Comparison of ENCODE assay signal across 9 mouse cellular contexts in genomic region chr4:154910606-154911522, GRCm38 (mm10). TPM values are rescaled to one million over a fixed set of nuclear protein-coding genes. Genes with fewer than 3 reads are reported as not detected.
A peak's percentile ranks its signal among the peaks of the same experiment; 100 is the strongest.
DNase-seq lines count a peak whose midpoint lies in the region; ATAC-seq and TF ChIP-seq lines count a peak whose summit lies in the region.
"Had no signal": no experiment of that assay in that cellular context is flagged by ENCODE, and none has a peak within 500 bp of the region (broad histone marks: within the 10 kb centered on the region; RNA-seq: fewer than 3 reads in every experiment).

No protein-coding gene starts in this region.

- H3K27ac ChIP-seq in forebrain, postnatal 0 days (ENCODE audit: low read depth, low read length), result no peak overlapping the region
- H3K27ac ChIP-seq in forebrain, embryonic 14.5 days (ENCODE audit: low read depth, low read length), result no peak overlapping the region
- peak overlapping the region; percentile 92 for H3K27ac ChIP-seq in liver, embryonic 11.5 days (ENCODE audit: low read depth, low read length)
- H3K27ac ChIP-seq in stomach, embryonic 15.5 days, result peak overlapping the region; percentile 42
- no peak overlapping the region for H3K27ac ChIP-seq in forebrain, embryonic 16.5 days (ENCODE audit: low read length)
- H3K27ac ChIP-seq: neural tube, embryonic 12.5 days had no signal

- H3K9ac ChIP-seq in forebrain, postnatal 0 days, result no peak overlapping the region
- H3K9ac ChIP-seq in forebrain, embryonic 14.5 days (ENCODE audit: low read length), result no peak overlapping the region
- H3K9ac ChIP-seq in liver, embryonic 11.5 days (ENCODE audit: low read depth, low read length), result peak overlapping the region; percentile 49
- H3K9ac ChIP-seq in stomach, embryonic 15.5 days, result no peak overlapping the region
- no peak overlapping the region for H3K9ac ChIP-seq in forebrain, embryonic 16.5 days (replicated peaks; ENCODE audit: low read depth, low read length)
- H3K9ac ChIP-seq: neural tube, embryonic 12.5 days had no signal

- ATAC-seq in forebrain, postnatal 0 days, result peak; percentile 25; the same call in 1 of the 2 replicates
- ATAC-seq in forebrain, embryonic 14.5 days, result no peak
- ATAC-seq in liver, embryonic 11.5 days (replicated peaks; ENCODE audit: low FRiP score), result peak; percentile 67
- peak; percentile 60 for ATAC-seq in stomach, embryonic 15.5 days (ENCODE audit: insufficient read depth, low FRiP score, low read depth)
- ATAC-seq in forebrain, embryonic 16.5 days, result no peak

- DNase-seq in forebrain, postnatal 0 days, result no peak
- DNase-seq in forebrain, embryonic 14.5 days (ENCODE audit: low spot score), result no peak
- DNase-seq in retina, postnatal 1 day, result peak; percentile 34
- DNase-seq in retina, embryonic 14.5 days (ENCODE audit: low spot score), result no peak
- no peak for DNase-seq in liver, embryonic 11.5 days (ENCODE audit: low spot score)
- DNase-seq in right cerebral cortex, postnatal 25 days, result no peak

- H3K4me3 ChIP-seq in forebrain, postnatal 0 days (ENCODE audit: low read depth, low read length), result no peak overlapping the region
- no peak overlapping the region for H3K4me3 ChIP-seq in forebrain, embryonic 14.5 days (ENCODE audit: low read depth, low read length)
- H3K4me3 ChIP-seq in liver, embryonic 11.5 days (ENCODE audit: low read depth, low read length), result peak overlapping the region; percentile 7; the same call in 1 of the 2 replicates
- H3K4me3 ChIP-seq in stomach, embryonic 15.5 days (replicated peaks), result no peak overlapping the region
- no peak overlapping the region for H3K4me3 ChIP-seq in forebrain, embryonic 16.5 days (replicated peaks; ENCODE audit: low read length)
- H3K4me3 ChIP-seq: neural tube, embryonic 12.5 days had no signal

- H3K36me3 ChIP-seq in forebrain, postnatal 0 days (ENCODE audit: insufficient read depth), result no peaks in the 10 kb centered on the region
- no peaks in the 10 kb centered on the region for H3K36me3 ChIP-seq in forebrain, embryonic 14.5 days (ENCODE audit: control insufficient read depth, insufficient read depth, low read length)
- no peaks in the 10 kb centered on the region for H3K36me3 ChIP-seq in liver, embryonic 11.5 days (ENCODE audit: control insufficient read depth, insufficient read depth, low read length)
- no peaks in the 10 kb centered on the region for H3K36me3 ChIP-seq in stomach, embryonic 15.5 days
- no peaks in the 10 kb centered on the region for H3K36me3 ChIP-seq in forebrain, embryonic 16.5 days (ENCODE audit: control insufficient read depth, insufficient read depth)
- H3K36me3 ChIP-seq: neural tube, embryonic 12.5 days had no signal

- TF ChIP-seq CTCF in forebrain, postnatal 0 days (IDR thresholded peaks at IDR 0.05; ENCODE audit: low read depth), result no peak

- H3K4me1 ChIP-seq in forebrain, postnatal 0 days (ENCODE audit: insufficient read depth), result no peaks in the 10 kb centered on the region
- H3K4me1 ChIP-seq in forebrain, embryonic 14.5 days (ENCODE audit: control insufficient read depth, insufficient read depth, low read length), result no peaks in the 10 kb centered on the region
- H3K4me1 ChIP-seq in liver, embryonic 11.5 days (replicated peaks; ENCODE audit: control insufficient read depth, insufficient read depth, low read length), result peaks cover 51% of the 10 kb centered on the region
- H3K4me1 ChIP-seq in stomach, embryonic 15.5 days, result peaks cover 12% of the 10 kb centered on the region
- H3K4me1 ChIP-seq in forebrain, embryonic 16.5 days (replicated peaks; ENCODE audit: control insufficient read depth, insufficient read depth, low read length), result peaks cover 3% of the 10 kb centered on the region; the same call in 1 of the 2 replicates

- WGBS in forebrain, postnatal 0 days, result 12% methylated on average over 15 of the region's 15 CpGs
- WGBS in forebrain, embryonic 14.5 days, result 14% methylated on average over 15 of the region's 15 CpGs
- WGBS in liver, embryonic 11.5 days, result 27% methylated on average over 15 of the region's 15 CpGs
- WGBS in stomach, embryonic 15.5 days, result 29% methylated on average over 15 of the region's 15 CpGs
- 13% methylated on average over 15 of the region's 15 CpGs for WGBS in forebrain, embryonic 16.5 days

- no peak overlapping the region for H3K4me2 ChIP-seq in forebrain, postnatal 0 days (ENCODE audit: low read depth)
- H3K4me2 ChIP-seq in forebrain, embryonic 14.5 days (ENCODE audit: low read length), result no peak overlapping the region
- H3K4me2 ChIP-seq in liver, embryonic 11.5 days, result peak overlapping the region; percentile 60
- peak overlapping the region; percentile 24; the same call in 1 of the 2 replicates for H3K4me2 ChIP-seq in stomach, embryonic 15.5 days
- no peak overlapping the region for H3K4me2 ChIP-seq in forebrain, embryonic 16.5 days (ENCODE audit: low read length)
- H3K4me2 ChIP-seq: neural tube, embryonic 12.5 days had no signal

- no peaks in the 10 kb centered on the region for H3K27me3 ChIP-seq in forebrain, postnatal 0 days (ENCODE audit: insufficient read depth, low read length)
- H3K27me3 ChIP-seq in forebrain, embryonic 14.5 days (replicated peaks; ENCODE audit: control insufficient read depth, insufficient read depth, low read length), result no peaks in the 10 kb centered on the region
- H3K27me3 ChIP-seq in liver, embryonic 11.5 days (replicated peaks; ENCODE audit: control insufficient read depth, insufficient read depth, low read length), result no peaks in the 10 kb centered on the region
- H3K27me3 ChIP-seq in stomach, embryonic 15.5 days (replicated peaks), result no peaks in the 10 kb centered on the region
- no peaks in the 10 kb centered on the region for H3K27me3 ChIP-seq in forebrain, embryonic 16.5 days (replicated peaks; ENCODE audit: control insufficient read depth, insufficient read depth, low read length)
- H3K27me3 ChIP-seq: neural tube, embryonic 12.5 days had no signal

- no peaks in the 10 kb centered on the region for H3K9me3 ChIP-seq in forebrain, postnatal 0 days (ENCODE audit: low read length)
- no peaks in the 10 kb centered on the region for H3K9me3 ChIP-seq in forebrain, embryonic 14.5 days (replicated peaks; ENCODE audit: control insufficient read depth, low read length)
- H3K9me3 ChIP-seq in liver, embryonic 11.5 days (ENCODE audit: control insufficient read depth, low read length), result no peaks in the 10 kb centered on the region
- no peaks in the 10 kb centered on the region for H3K9me3 ChIP-seq in stomach, embryonic 15.5 days
- H3K9me3 ChIP-seq in forebrain, embryonic 16.5 days (ENCODE audit: control insufficient read depth, low read length), result no peaks in the 10 kb centered on the region
- H3K9me3 ChIP-seq: neural tube, embryonic 12.5 days had no signal

RNA-seq across cellular contexts. Expression of gene Fam213b, which starts 11.9 kb away (rescaled TPM):
- total RNA-seq in forebrain, postnatal 0 days (2014; rRNA removed), result 30.8 and 41.2 TPM in 2 replicates
- polyA plus RNA-seq in forebrain, postnatal 0 days (2015; fragmentation: Nextera tagmentation; extraction: Ambion mirVana), result 59.7 and 62.1 TPM in 2 replicates
- polyA plus RNA-seq in forebrain, embryonic 14.5 days (2014; fragmentation: Nextera tagmentation; extraction: Ambion mirVana), result 40.3 and 45.9 TPM in 2 replicates
- 17.4 and 20.1 TPM in 2 replicates for polyA plus RNA-seq in liver, embryonic 11.5 days (2014; fragmentation: Nextera tagmentation; extraction: Ambion mirVana)
- polyA plus RNA-seq in stomach, embryonic 15.5 days (2015; fragmentation: Nextera tagmentation; extraction: Ambion mirVana), result 29.1 and 30.6 TPM in 2 replicates
- 32.4 and 42.0 TPM in 2 replicates for polyA plus RNA-seq in forebrain, embryonic 16.5 days (2015; fragmentation: Nextera tagmentation; extraction: Ambion mirVana)

RNA-seq across cellular contexts. Expression of gene Tnfrsf14, which starts 17.5 kb away (rescaled TPM):
- total RNA-seq in forebrain, postnatal 0 days (2014; rRNA removed), result 2.6 TPM in 1 of 2 replicates, not detected in the other
- polyA plus RNA-seq in forebrain, postnatal 0 days (2015; fragmentation: Nextera tagmentation; extraction: Ambion mirVana), result not detected in 2 replicates
- polyA plus RNA-seq in forebrain, embryonic 14.5 days (2014; fragmentation: Nextera tagmentation; extraction: Ambion mirVana), result not detected in 2 replicates
- 23.1 and 24.4 TPM in 2 replicates for polyA plus RNA-seq in liver, embryonic 11.5 days (2014; fragmentation: Nextera tagmentation; extraction: Ambion mirVana)
- polyA plus RNA-seq in stomach, embryonic 15.5 days (2015; fragmentation: Nextera tagmentation; extraction: Ambion mirVana), result 3.8 and 8.0 TPM in 2 replicates
- 0.27 TPM in 1 of 2 replicates, not detected in the other for polyA plus RNA-seq in forebrain, embryonic 16.5 days (2015; fragmentation: Nextera tagmentation; extraction: Ambion mirVana)

RNA-seq across cellular contexts. Expression of gene Mmel1, which starts 41.5 kb away (rescaled TPM):
- 0.43 and 1.5 TPM in 2 replicates for total RNA-seq in forebrain, postnatal 0 days (2014; rRNA removed)
- polyA plus RNA-seq in forebrain, postnatal 0 days (2015; fragmentation: Nextera tagmentation; extraction: Ambion mirVana), result 0.39 and 0.74 TPM in 2 replicates
- polyA plus RNA-seq in forebrain, embryonic 14.5 days (2014; fragmentation: Nextera tagmentation; extraction: Ambion mirVana), result 0.13 and 0.37 TPM in 2 replicates
- polyA plus RNA-seq in liver, embryonic 11.5 days (2014; fragmentation: Nextera tagmentation; extraction: Ambion mirVana), result 0.25 and 0.31 TPM in 2 replicates
- polyA plus RNA-seq in stomach, embryonic 15.5 days (2015; fragmentation: Nextera tagmentation; extraction: Ambion mirVana), result 0.21 and 0.23 TPM in 2 replicates
- polyA plus RNA-seq in forebrain, embryonic 16.5 days (2015; fragmentation: Nextera tagmentation; extraction: Ambion mirVana), result 0.11 and 0.21 TPM in 2 replicates

RNA-seq across cellular contexts. Expression of gene Hes5, which starts 49.9 kb away (rescaled TPM):
- 92.2 and 100 TPM in 2 replicates for total RNA-seq in forebrain, postnatal 0 days (2014; rRNA removed)
- 107 and 120 TPM in 2 replicates for polyA plus RNA-seq in forebrain, postnatal 0 days (2015; fragmentation: Nextera tagmentation; extraction: Ambion mirVana)
- polyA plus RNA-seq in forebrain, embryonic 14.5 days (2014; fragmentation: Nextera tagmentation; extraction: Ambion mirVana), result 73.0 and 86.0 TPM in 2 replicates
- 0.63 TPM in 1 of 2 replicates, not detected in the other for polyA plus RNA-seq in liver, embryonic 11.5 days (2014; fragmentation: Nextera tagmentation; extraction: Ambion mirVana)
- polyA plus RNA-seq in stomach, embryonic 15.5 days (2015; fragmentation: Nextera tagmentation; extraction: Ambion mirVana), result 2.5 and 2.6 TPM in 2 replicates
- 91.4 and 100 TPM in 2 replicates for polyA plus RNA-seq in forebrain, embryonic 16.5 days (2015; fragmentation: Nextera tagmentation; extraction: Ambion mirVana)

RNA-seq across cellular contexts. Expression of gene Pank4, which starts 53.1 kb away (rescaled TPM):
- 39.7 and 40.0 TPM in 2 replicates for total RNA-seq in forebrain, postnatal 0 days (2014; rRNA removed)
- 20.4 and 22.6 TPM in 2 replicates for polyA plus RNA-seq in forebrain, postnatal 0 days (2015; fragmentation: Nextera tagmentation; extraction: Ambion mirVana)
- 34.6 and 38.9 TPM in 2 replicates for polyA plus RNA-seq in forebrain, embryonic 14.5 days (2014; fragmentation: Nextera tagmentation; extraction: Ambion mirVana)
- polyA plus RNA-seq in liver, embryonic 11.5 days (2014; fragmentation: Nextera tagmentation; extraction: Ambion mirVana), result 44.2 and 47.2 TPM in 2 replicates
- 37.6 and 37.7 TPM in 2 replicates for polyA plus RNA-seq in stomach, embryonic 15.5 days (2015; fragmentation: Nextera tagmentation; extraction: Ambion mirVana)
- polyA plus RNA-seq in forebrain, embryonic 16.5 days (2015; fragmentation: Nextera tagmentation; extraction: Ambion mirVana), result 47.1 and 47.3 TPM in 2 replicates

Comparison
In these comparisons a context has a peak if more than half of its experiments do, and no peak if none do; other contexts are left out.
1. ATAC-seq: peak in forebrain, postnatal 0 days (single experiment), liver, embryonic 11.5 days (single experiment) and stomach, embryonic 15.5 days (single experiment); none in forebrain, embryonic 14.5 days (single experiment) and forebrain, embryonic 16.5 days (single experiment).
2. H3K27ac ChIP-seq: peak in liver, embryonic 11.5 days (single experiment) and stomach, embryonic 15.5 days (single experiment); none in forebrain, postnatal 0 days (single experiment), forebrain, embryonic 14.5 days (single experiment) and forebrain, embryonic 16.5 days (single experiment).
3. H3K4me2 ChIP-seq: peak in liver, embryonic 11.5 days (single experiment) and stomach, embryonic 15.5 days (single experiment); none in forebrain, postnatal 0 days (single experiment), forebrain, embryonic 14.5 days (single experiment) and forebrain, embryonic 16.5 days (single experiment).